Mouse (Mus musculus) G1E (cell line): ENCODE data around the gene Pbld1.

Experiments used
- CTCF ChIP-seq: IDR thresholded peaks from 2 replicates; pipeline ENCODE4 v1.5.1; 2012; ENCODE audit warnings: low read depth, low read length, inconsistent platforms, mixed read lengths
- GATA1 ChIP-seq: IDR thresholded peaks from 2 replicates; pipeline ENCODE4 v1.6.1; 2012; ENCODE audit warnings: borderline replicate concordance, low read length, inconsistent platforms, mixed read lengths

- no peak for TF ChIP-seq CTCF
- TF ChIP-seq GATA1: no peak
These were observed 21.2 kb upstream of the Pbld1 start for GRCm38 (mm10) chr10:63038571-63039320.
